Mouse (Mus musculus) MEL (cell line): ENCODE measurements at regions not wholly inside any gene's neighbourhood (a gene's known extent, or its start where the extent isn't known, plus 50 kb on each side); places are given as distances from the start of the nearest gene placed in this dataset.
A peak's percentile ranks its signal among the peaks of the same experiment; 100 is the strongest.

Experiments
- DNase-seq: peaks from one replicate; pipeline ENCODE4 v3.0.0; 2011; ENCODE audit warnings: low read depth, low spot score
- H3K27ac ChIP-seq: 2 replicates; pipeline ENCODE4 v1.5.1; 2012; ENCODE audit warnings: low read depth, mild to moderate bottlenecking, control low read depth, low read length, moderate library complexity; ENCODE audit not compliant: control insufficient read depth
- H3K27me3 ChIP-seq, 2 experiments: fragments of 150-350 bp in 1 of 2; sonication (generic) in 1 of 2; 2 replicates each; pipeline ENCODE4 v1.6.1; 2012; ENCODE audit warnings: low read length in 2 of 2, mild to moderate bottlenecking in 2 of 2, improper control_type of control experiment in 1 of 2, moderate library complexity in 1 of 2; ENCODE audit not compliant: insufficient read depth in 2 of 2, control insufficient read depth in 1 of 2
- H3K36me3 ChIP-seq, 2 experiments: 2 replicates each; pipeline ENCODE4 v1.6.1; 2012 to 2014; ENCODE audit warnings: low read length in 2 of 2, improper control_type of control experiment in 1 of 2, inconsistent platforms in 1 of 2, mild to moderate bottlenecking in 1 of 2; ENCODE audit not compliant: insufficient read depth in 2 of 2, control insufficient read depth in 1 of 2
- H3K4me1 ChIP-seq, 2 experiments: fragments of 150-350 bp in 1 of 2; sonication (generic) in 1 of 2; 2 replicates each; pipeline ENCODE4 v1.6.1; 2012; ENCODE audit warnings: low read length in 2 of 2, improper control_type of control experiment in 1 of 2, mild to moderate bottlenecking in 1 of 2; ENCODE audit not compliant: insufficient read depth in 2 of 2, control insufficient read depth in 1 of 2
- H3K4me3 ChIP-seq, 2 experiments: fragments of 150-350 bp in 1 of 2; sonication (generic) in 1 of 2; 2 replicates each; pipeline ENCODE4 v1.5.1; 2012; ENCODE audit warnings: low read depth in 2 of 2, low read length in 2 of 2, mild to moderate bottlenecking in 2 of 2, moderate library complexity in 2 of 2, control low read depth in 1 of 2, improper control_type of control experiment in 1 of 2; ENCODE audit not compliant: control insufficient read depth in 1 of 2, insufficient read depth in 1 of 2
- H3K79me2 ChIP-seq: 2 replicates; pipeline ENCODE4 v1.6.1; 2012; ENCODE audit warnings: mild to moderate bottlenecking, low read length, moderate library complexity; ENCODE audit not compliant: control insufficient read depth, poor library complexity, insufficient read depth
- H3K9ac ChIP-seq: 2 replicates; pipeline ENCODE4 v1.6.1; 2012; ENCODE audit warnings: low read depth, mild to moderate bottlenecking, control low read depth, low read length, moderate library complexity; ENCODE audit not compliant: control insufficient read depth, poor library complexity, severe bottlenecking
- H3K9me3 ChIP-seq: fragments of 150-350 bp; sonication (generic); replicated peaks from 2 replicates; pipeline ENCODE4 v1.6.1; 2012; ENCODE audit warnings: mild to moderate bottlenecking, low read length, improper control_type of control experiment, moderate library complexity; ENCODE audit not compliant: insufficient read depth
- CHD1 ChIP-seq: IDR thresholded peaks from 2 replicates; pipeline ENCODE4 v1.6.1; 2012; ENCODE audit warnings: low read depth, mild to moderate bottlenecking, inconsistent platforms, low read length, improper control_type of control experiment
- CHD2 ChIP-seq: IDR thresholded peaks from 2 replicates; pipeline ENCODE4 v1.6.1; 2011; ENCODE audit warnings: low read length, improper control_type of control experiment
- ETS1 ChIP-seq: IDR thresholded peaks from 2 replicates; pipeline ENCODE4 v1.6.1; 2012; ENCODE audit warnings: low read depth, mild to moderate bottlenecking, inconsistent platforms, low read length, improper control_type of control experiment, moderate library complexity
- GABPA ChIP-seq: IDR thresholded peaks from 2 replicates; pipeline ENCODE4 v1.6.1; 2012; ENCODE audit warnings: low read depth, mild to moderate bottlenecking, inconsistent platforms, low read length, improper control_type of control experiment, moderate library complexity
- GATA1 ChIP-seq: IDR thresholded peaks from 2 replicates; pipeline ENCODE4 v1.6.1; 2011; ENCODE audit warnings: low read depth, low read length, improper control_type of control experiment
- JUND ChIP-seq: IDR thresholded peaks from 2 replicates; pipeline ENCODE4 v1.6.1; 2011; ENCODE audit warnings: low read depth, mild to moderate bottlenecking, improper control_type of control experiment, low read length
- KAT2A ChIP-seq: conservative IDR thresholded peaks from 2 replicates; pipeline ENCODE4 v1.6.1; 2012; ENCODE audit warnings: low read depth, low read length, improper control_type of control experiment, inconsistent platforms
- MXI1 ChIP-seq: IDR thresholded peaks from 2 replicates; pipeline ENCODE4 v1.6.1; 2011; ENCODE audit warnings: mild to moderate bottlenecking, low read depth, low read length, improper control_type of control experiment
- MYB ChIP-seq: IDR thresholded peaks from 2 replicates; pipeline ENCODE4 v1.6.1; 2011; ENCODE audit warnings: mild to moderate bottlenecking, low read depth, low read length, improper control_type of control experiment
- MYC ChIP-seq: IDR thresholded peaks from 2 replicates; pipeline ENCODE4 v1.6.1; 2011; ENCODE audit warnings: low read depth, mild to moderate bottlenecking, low read length, improper control_type of control experiment, moderate library complexity
- NELFE ChIP-seq: IDR thresholded peaks from 2 replicates; pipeline ENCODE4 v1.6.1; 2011; ENCODE audit warnings: low read depth, low read length, improper control_type of control experiment
- NRF1 ChIP-seq: IDR thresholded peaks from 2 replicates; pipeline ENCODE4 v1.6.1; 2014; ENCODE audit warnings: low read depth, mild to moderate bottlenecking, inconsistent platforms, low read length, improper control_type of control experiment, moderate library complexity; ENCODE audit not compliant: poor library complexity, insufficient read depth, severe bottlenecking
- POLR2AphosphoS2 ChIP-seq: IDR thresholded peaks from 2 replicates; pipeline ENCODE4 v1.6.1; 2011; ENCODE audit warnings: low read length, improper control_type of control experiment
- RAD21 ChIP-seq: IDR thresholded peaks from 2 replicates; pipeline ENCODE4 v1.6.1; 2011; ENCODE audit warnings: mild to moderate bottlenecking, low read depth, low read length, improper control_type of control experiment
- SMC3 ChIP-seq: IDR thresholded peaks from 2 replicates; pipeline ENCODE4 v1.6.1; 2011; ENCODE audit warnings: low read depth, low read length, improper control_type of control experiment
- TAL1 ChIP-seq: IDR thresholded peaks from 2 replicates; pipeline ENCODE4 v1.6.1; 2012; ENCODE audit warnings: mild to moderate bottlenecking, inconsistent platforms, low read length, moderate library complexity, mixed read lengths
- TCF12 ChIP-seq: IDR thresholded peaks from 2 replicates; pipeline ENCODE4 v1.6.1; 2014; ENCODE audit warnings: low read depth, mild to moderate bottlenecking, inconsistent platforms, low read length, improper control_type of control experiment, moderate library complexity
- UBTF ChIP-seq: IDR thresholded peaks from 2 replicates; pipeline ENCODE4 v1.6.1; 2012; ENCODE audit warnings: low read depth, mild to moderate bottlenecking, inconsistent platforms, low read length, improper control_type of control experiment, moderate library complexity, borderline replicate concordance; ENCODE audit not compliant: insufficient read depth
- ZKSCAN1 ChIP-seq: IDR thresholded peaks from 2 replicates; pipeline ENCODE4 v1.6.1; 2012; ENCODE audit warnings: low read depth, mild to moderate bottlenecking, inconsistent platforms, low read length, improper control_type of control experiment, moderate library complexity
- ZMIZ1 ChIP-seq: IDR thresholded peaks from 2 replicates; pipeline ENCODE4 v1.6.1; 2012; ENCODE audit warnings: low read depth, mild to moderate bottlenecking, inconsistent platforms, low read length, improper control_type of control experiment, moderate library complexity

DNA sequence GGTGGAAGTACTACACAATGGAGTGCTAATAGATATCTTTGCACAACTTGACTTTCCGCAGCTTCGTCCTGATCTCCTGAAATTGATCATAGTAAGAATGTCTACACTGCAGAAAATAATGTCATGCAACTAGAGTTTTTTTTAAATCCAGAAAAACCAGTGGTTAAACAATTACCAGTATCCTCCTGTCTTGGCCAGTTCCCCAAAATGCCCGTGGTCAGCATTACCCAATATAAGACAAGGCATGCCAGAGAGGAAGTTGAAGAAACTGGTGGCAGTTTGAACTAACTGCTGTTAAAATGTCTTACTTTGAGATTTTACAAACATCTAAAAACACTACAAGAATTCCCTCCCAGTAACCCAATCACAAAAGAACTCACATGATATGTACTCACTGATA, 109.7 kb upstream of the Cited2 start:
- no peaks in the 10 kb centered on the region for H3K27me3 ChIP-seq
- H3K4me1 ChIP-seq: peaks cover 0 to 3% of the 10 kb centered on the region in 2 experiments; a peak in 2 of 4 replicates
- H3K27ac ChIP-seq: no peak overlapping the region
- H3K79me2 ChIP-seq: no peaks in the 10 kb centered on the region
- TF ChIP-seq MYB (0 out of 2 replicates have a peak, but pooled peaks have one; percentile 11), TAL1 (no peak)
- no peak overlapping the region for H3K4me3 ChIP-seq
- peak; percentile 36 for DNase-seq
- H3K36me3 ChIP-seq: peaks cover 0 to under 1% of the 10 kb centered on the region in 2 experiments; a peak in 2 of 4 replicates
- H3K9me3 ChIP-seq: no peaks in the 10 kb centered on the region
- no peak overlapping the region for H3K9ac ChIP-seq

DNA sequence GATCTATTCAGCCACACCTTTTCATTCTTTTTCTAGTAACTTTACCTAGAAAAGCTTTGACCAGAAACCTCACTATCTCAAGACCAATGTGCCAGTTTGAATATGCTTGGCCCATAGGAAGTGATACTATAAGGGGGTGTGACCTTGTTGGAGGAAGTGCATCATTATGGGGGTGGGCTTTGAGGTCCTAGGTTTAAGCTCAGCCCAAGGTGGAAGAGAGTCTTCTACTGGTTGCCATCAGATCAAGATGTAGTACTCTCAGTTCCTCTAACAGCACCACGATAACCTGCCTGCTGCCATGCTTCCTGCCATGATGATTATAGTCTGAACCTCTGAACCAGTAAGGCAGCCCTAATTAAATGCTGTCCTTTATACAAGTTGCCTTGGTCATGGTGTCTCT, 105.0 kb upstream of the Cited2 start:
- H3K27me3 ChIP-seq: no peaks in the 10 kb centered on the region
- no peak overlapping the region for H3K27ac ChIP-seq
- no peak for DNase-seq
- 0 out of 4 replicates have a peak, but pooled peaks cover 0 to 2% of the 10 kb centered on the region in 2 experiments for H3K4me1 ChIP-seq
- H3K4me3 ChIP-seq: no peak overlapping the region
- no peak for TF ChIP-seq MYB
- no peak for TF ChIP-seq CHD1
- TF ChIP-seq ZKSCAN1: no peak
- no peak for TF ChIP-seq RAD21
- TF ChIP-seq POLR2AphosphoS2: no peak
- TF ChIP-seq CHD2: no peak
- TF ChIP-seq NELFE: no peak
- no peak for TF ChIP-seq TCF12
- TF ChIP-seq ETS1: no peak
- TF ChIP-seq MXI1: no peak
- TF ChIP-seq UBTF: no peak
- TF ChIP-seq KAT2A: no peak
- no peak for TF ChIP-seq ZMIZ1
- TF ChIP-seq NRF1: no peak
- TF ChIP-seq SMC3: no peak
- TF ChIP-seq MYC: no peak
- no peak for TF ChIP-seq GATA1
- TF ChIP-seq JUND: no peak
- no peak for TF ChIP-seq GABPA
- TF ChIP-seq, all 39 proteins: peak for 0
- Histone ChIP-seq H3K9me3 (no peaks in the 10 kb centered on the region), H3K9ac (no peak overlapping the region), H3K79me2 (no peaks in the 10 kb centered on the region), H3K36me3 (no peaks in the 10 kb centered on the region)
